Mouse (Mus musculus) splenic B cell, adult 2 months (primary cell): ENCODE results near the gene Pabpn1l.
"Not testable (repeated sequence)": the region's sequence is repeated elsewhere in the genome, so short reads cannot be mapped to it uniquely, and the experiment has no call there.

ENCODE experiments used
- DNase-seq: peaks from one replicate; pipeline ENCODE4 v3.0.0-alpha.2; 2011; ENCODE audit warnings: low read depth, low spot score
- H3K27me3 ChIP-seq: 2 replicates; pipeline ENCODE4 v1.6.1; 2012; ENCODE audit warnings: mild to moderate bottlenecking, low read length, moderate library complexity, mixed read lengths; ENCODE audit not compliant: control insufficient read depth, poor library complexity, insufficient read depth, severe bottlenecking
- H3K36me3 ChIP-seq: 2 replicates; pipeline ENCODE4 v1.6.1; 2012; ENCODE audit warnings: mild to moderate bottlenecking, low read length, moderate library complexity, mixed read lengths; ENCODE audit not compliant: control insufficient read depth, poor library complexity, insufficient read depth, severe bottlenecking

The Pabpn1l gene

DNA sequence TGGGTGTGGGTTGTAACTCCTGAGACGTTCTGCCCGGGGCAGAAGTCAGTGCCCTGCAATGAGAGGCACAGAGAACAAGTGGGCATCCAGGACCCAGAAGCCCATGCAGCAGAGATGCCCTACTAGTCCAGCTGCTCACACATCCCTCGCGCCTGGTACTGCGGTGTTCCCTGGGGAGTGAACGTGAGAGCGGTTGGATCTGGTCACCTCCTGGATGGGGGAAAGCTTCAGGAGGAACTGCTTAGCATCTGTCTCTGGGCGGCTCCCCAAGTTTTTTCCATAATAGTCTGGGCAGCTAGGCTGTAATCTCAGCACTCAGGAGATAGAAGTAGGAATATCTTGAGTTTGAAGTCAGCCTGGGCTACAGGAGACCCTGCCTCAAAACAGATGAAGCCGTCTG lies 37.6 kb downstream of the Pabpn1l start:
- no peaks in the 10 kb centered on the region for H3K36me3 ChIP-seq
- no peak for DNase-seq
- H3K27me3 ChIP-seq = no peaks in the 10 kb centered on the region

DNA sequence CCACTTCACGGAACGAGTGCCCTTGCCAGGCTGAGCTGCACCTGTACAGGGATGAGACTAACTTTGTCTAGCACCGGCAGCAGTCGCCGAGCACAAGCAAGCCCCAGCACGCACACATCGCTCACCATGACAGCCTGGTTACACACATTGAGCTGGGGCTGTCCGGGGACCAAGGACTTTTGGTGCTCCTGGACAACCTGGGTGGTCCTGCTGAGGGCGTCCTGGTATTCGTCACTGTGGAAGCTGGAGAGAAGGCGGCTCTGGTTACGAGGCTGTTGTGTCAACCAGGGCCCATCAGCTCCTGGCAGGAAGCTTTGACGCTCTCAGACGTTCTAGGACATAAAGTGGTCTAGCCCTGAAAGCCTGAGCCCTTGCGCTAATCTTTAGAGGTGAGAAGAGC lies 41.6 kb downstream of the Pabpn1l start:
- Histone ChIP-seq H3K36me3 (no peaks in the 10 kb centered on the region), H3K27me3 (no peaks in the 10 kb centered on the region)
- DNase-seq = no peak

DNA sequence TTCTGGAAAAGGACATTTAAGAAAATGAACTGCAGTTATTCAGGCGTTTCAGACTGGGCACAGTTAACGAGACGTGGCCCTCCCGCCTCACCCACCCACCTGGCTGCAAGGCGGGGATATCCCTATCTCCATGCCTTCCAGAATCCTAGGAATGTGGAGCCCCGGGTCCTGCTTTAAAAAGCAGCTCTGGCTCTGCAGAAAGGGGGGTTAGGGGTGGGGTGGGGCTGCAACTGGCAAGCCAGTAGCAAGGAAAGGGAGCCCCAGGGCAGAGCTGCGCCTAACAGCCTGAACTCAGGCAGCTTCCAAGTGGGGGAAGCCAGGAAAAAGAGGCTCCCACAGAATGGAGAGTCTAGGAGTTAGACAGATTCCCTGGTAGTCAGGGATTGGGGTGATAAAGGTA lies 43.3 kb downstream of the Pabpn1l start:
- Histone ChIP-seq H3K27me3 (no peaks in the 10 kb centered on the region), H3K36me3 (0 out of 2 replicates have a peak, but pooled peaks cover 2% of the 10 kb centered on the region)
- DNase-seq = no peak

DNA sequence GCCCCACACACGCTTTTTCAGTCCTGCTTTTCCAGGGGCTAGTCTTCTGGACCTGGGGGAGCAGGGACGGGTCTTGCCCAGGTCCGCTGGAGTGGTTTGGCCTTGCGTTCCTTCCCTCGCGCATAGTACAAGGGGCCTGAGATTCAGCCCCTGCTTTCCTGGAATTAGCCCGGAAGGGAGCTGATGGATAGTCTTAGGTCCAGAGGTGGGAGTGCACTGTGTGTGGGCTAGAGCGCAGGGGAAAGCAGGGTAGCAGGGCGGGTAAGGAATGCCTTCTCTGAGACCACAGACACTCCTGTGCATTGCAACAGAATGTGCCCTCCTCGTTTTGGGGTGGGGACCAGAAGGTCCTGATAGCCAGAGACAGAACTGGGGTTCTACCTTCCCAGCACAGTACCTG lies 45.4 kb downstream of the Pabpn1l start:
- no peak for DNase-seq
- no peaks in the 10 kb centered on the region for H3K27me3 ChIP-seq

DNA sequence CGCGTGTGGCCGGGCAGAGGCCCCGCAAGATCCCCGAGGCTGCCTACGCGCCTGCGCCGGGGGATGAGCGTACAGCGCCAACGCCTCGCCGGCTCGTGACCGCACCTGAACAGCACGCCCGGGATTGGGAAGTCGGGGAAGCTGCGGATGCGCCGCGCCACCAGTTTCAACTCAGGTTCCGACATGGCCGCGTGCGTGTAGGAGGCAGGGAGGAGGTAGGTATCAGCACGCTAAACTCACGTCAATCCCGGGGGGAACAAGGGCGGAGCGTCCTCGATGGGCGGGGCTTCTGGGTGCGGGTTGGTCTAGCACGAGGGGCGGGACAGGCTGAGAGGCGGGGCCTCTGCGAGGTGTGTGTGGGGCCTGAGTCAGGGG lies 45.9 kb downstream of the Pabpn1l start, which contains the start of gene Aprt:
Aprt (minus strand) TSS at position 262 of the 375 bp plus-strand sequence.
- no peaks in the 10 kb centered on the region for H3K27me3 ChIP-seq
- H3K36me3 ChIP-seq = peaks cover 8% of the 10 kb centered on the region; the same call in 1 of the 2 replicates
- peak; percentile 96 for DNase-seq

More for the DNA sequence above, 45.4 kb downstream of the Pabpn1l start:
- H3K36me3 ChIP-seq = 0 out of 2 replicates have a peak, but pooled peaks cover 5% of the 10 kb centered on the region

DNA sequence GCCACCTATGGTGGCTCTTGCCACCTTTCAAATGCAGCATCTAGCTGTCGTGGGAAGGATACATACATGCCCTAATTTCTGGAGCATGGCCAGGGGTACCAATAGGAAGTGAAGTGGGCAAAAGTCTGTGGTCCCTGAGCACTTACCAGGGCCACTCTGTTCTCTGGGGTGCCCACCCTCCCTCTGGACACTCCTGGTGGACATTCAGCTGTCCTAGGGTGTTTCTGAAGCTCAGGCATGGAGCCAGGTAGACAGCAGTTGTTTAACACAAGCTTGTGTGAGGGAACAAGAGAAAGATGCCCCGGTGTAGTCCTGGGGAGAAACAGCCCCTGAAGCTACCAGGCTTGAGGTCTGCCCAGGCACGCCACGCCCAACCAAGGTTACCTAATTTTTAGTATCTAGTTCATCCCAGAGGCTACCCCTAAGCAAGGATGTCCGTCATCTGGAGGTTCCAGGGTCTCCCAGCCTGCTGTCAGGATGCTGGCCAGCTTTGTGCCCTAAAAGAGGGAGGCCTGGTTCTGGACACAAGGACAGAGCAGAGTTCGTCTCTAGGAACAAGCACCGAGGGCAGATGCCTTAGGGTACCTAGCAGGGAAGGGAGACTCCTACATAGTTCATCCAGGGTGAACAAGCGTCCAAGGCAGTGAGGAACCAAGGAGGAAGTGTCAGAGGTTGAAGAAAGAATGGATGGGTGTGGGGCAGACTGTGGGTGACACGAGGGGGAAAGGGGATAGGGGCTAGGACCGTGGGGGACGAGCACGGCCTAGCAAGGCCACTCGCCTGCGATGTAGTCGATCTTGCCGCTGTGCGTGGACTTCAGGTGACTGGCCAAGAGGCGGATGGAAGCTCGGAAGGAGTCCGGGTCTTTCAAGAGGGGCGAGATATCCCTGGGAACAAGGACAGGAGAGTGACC lies 46.5 kb downstream of the Pabpn1l start:
- Histone ChIP-seq H3K27me3 (no peaks in the 10 kb centered on the region), H3K36me3 (peaks cover 9% of the 10 kb centered on the region; the same call in 1 of the 2 replicates)
- no peak for DNase-seq

DNA sequence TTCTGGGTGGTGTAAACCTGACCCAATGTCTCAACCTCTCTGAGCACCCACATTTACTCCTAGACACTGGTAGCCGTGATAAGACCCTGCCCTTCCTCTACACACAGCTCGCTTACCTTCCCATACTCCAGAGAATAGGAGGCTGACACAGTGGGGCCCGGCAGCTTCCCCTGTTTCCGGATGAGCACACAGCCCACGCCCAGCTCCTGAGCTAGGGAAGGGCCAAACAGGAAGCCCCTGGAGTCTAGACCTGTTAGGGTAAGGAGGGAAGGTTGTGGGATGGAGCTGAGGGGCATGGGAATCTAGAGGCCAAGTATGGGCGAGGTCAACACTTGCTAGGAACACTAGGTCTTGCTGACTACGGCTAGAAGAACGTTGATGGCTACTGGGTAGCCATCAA lies 47.3 kb downstream of the Pabpn1l start:
- Histone ChIP-seq H3K27me3 (no peaks in the 10 kb centered on the region), H3K36me3 (peaks cover 9% of the 10 kb centered on the region; the same call in 1 of the 2 replicates)
- DNase-seq = no peak

DNA sequence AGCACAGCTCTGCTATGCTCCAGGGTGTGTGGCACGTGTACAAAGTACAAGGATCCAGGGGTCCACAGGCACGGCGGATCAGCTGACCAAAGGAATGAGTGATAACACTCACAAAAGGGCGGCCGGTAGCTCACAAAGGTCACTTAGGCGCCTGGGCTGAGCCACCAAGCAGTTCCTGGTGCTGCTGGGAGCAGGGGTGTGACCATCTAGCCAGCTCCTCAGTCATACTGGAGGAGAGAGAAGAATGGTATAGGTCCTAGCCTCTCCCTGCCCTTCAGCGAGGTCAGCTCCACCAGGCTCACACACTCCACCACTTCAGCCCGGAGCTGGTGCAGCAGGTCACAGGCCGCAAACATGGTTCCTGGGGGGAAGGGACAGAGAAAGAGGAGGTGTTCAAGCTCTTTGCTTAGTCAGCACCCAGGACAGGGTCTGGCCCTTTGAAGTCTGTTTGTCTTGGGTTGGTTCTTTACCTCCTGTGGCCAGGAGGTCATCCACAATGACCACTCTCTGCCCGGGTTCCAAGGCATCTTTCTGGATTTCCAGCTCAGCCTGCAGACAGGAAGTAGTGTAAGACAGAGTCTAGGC lies 47.8 kb downstream of the Pabpn1l start:
- no peak for DNase-seq
- H3K27me3 ChIP-seq = no peaks in the 10 kb centered on the region
- H3K36me3 ChIP-seq = peaks cover 9% of the 10 kb centered on the region; the same call in 1 of the 2 replicates

DNA sequence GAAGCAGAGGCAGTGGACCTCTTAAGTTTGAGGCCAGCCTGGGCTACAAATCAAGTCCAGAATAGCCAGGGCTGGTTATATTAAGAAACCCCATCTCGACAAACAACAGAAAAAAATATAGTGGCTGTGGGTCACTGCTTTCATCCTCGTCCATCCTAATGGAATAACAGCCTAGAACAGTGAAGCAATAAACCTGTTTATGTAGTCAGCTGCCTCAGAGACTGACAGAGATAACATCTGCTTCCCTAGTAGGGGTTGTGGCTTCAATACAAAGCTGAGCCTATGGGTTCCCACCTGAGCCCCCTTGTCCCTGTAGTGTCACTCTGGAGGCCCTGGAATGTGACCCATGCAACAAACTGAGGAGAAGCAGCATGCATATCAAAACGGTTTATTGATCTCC lies 48.3 kb downstream of the Pabpn1l start:
- H3K27me3 ChIP-seq = no peaks in the 10 kb centered on the region
- H3K36me3 ChIP-seq = peaks cover 9% of the 10 kb centered on the region; the same call in 1 of the 2 replicates
- no peak for DNase-seq

DNA sequence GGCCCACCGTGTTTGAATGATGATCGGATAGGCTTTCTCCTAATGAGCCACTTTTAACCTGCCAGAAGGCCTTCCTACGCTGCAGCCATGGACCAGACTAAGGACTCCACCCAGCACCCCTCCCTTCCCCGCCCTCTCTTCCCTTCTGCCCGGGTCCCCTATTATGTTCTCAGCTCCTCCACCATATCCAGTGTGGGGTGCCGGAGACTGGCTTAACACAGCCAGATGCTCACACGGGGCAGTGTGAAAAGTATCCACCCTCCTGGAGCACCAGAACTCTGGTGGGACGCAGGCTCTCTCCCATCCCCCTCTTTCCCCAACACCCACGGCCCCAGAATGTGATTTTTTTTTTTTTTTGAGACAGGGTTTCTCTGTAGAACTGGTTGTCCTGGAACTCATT lies 49.0 kb downstream of the Pabpn1l start:
- Histone ChIP-seq H3K27me3 (no peaks in the 10 kb centered on the region), H3K36me3 (peaks cover 9% of the 10 kb centered on the region; the same call in 1 of the 2 replicates)
- no peak for DNase-seq

DNA sequence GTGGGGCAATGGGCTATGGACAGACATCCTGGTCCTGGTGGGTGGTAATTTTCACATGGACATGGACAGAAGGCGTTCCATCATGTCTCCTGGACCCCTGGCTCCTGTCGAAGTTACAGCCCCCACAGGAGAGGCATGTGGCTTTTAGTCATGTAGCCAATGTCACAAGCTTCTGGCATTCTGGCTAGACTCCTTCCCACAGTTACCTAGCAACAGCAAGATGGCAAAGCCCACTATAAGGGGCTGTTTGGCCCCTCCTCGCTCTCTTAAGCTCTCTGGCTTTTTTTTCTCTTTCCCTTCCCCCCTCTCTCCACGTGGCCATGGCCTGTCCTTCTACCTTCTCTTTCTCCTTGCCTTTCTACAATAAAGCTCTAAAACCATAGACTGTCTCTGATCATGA lies 49.4 kb downstream of the Pabpn1l start:
- not testable (repeated sequence) for DNase-seq, H3K36me3 ChIP-seq, H3K27me3 ChIP-seq

DNA sequence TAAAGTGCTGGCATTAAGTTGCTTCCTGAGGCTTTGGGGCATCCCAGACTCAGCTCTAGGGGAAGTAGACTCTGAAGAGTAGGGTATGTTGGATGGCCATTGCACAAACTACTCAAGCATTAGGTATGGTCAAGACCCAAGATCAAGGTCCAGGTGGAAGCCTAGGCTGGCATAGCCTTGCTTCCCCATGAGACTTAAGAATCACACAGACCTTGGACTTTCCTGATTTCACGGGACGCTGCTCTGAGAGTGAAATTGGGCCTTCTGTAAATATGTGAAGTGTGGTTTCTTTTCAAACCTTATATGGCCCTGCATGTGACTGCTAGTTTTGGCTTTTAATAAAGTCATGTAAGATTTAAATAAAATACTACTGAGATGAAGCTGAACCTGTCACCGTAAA lies 49.8 kb downstream of the Pabpn1l start:
- DNase-seq = no peak
- Histone ChIP-seq H3K36me3 (peaks cover 9% of the 10 kb centered on the region; the same call in 1 of the 2 replicates), H3K27me3 (no peaks in the 10 kb centered on the region)

DNA sequence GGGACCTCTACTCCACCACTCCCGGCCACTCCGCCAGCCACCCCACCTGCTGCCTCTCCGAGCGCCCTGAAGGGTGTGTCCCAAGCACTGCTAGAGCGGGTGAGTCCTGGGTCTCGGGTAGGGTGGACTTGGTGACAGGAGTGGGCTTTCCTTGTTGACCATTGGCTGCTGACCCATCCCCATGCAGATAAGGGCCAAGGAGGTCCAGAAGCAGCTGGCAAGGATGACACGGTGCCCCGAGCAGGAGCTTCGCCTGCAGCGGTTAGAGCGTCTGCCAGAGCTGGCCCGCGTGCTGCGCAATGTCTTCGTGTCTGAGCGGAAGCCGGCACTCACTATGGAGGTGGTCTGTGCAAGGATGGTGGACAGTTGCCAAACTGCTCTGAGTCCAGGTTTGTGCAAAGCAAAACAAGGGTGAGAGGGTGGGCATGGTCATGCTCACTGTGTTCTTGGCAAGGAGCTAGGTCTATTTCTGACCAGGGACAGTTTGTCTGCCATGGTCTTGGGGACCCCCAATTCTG lies 50.7 kb downstream of the Pabpn1l start:
- no peak for DNase-seq
- no peaks in the 10 kb centered on the region for H3K27me3 ChIP-seq
- H3K36me3 ChIP-seq = peaks cover 9% of the 10 kb centered on the region; the same call in 1 of the 2 replicates

DNA sequence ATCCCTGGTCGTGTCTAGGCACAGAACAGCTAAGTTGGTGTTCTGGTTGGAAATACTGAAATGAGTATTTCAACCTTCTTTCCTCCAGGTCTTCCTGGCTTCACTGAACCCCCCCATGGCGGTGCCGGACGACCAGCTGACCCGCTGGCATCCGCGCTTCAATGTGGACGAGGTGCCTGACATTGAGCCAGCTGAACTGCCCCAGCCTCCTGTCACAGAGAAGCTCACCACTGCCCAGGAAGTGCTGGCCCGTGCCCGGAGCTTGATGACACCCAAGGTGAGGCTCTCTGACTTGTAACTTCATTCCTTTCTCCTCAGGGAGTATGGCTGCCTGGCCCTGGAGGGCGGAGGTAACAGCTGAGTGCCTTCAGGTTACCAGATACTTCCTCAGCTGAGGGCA lies 51.4 kb downstream of the Pabpn1l start:
- H3K27me3 ChIP-seq = no peaks in the 10 kb centered on the region
- H3K36me3 ChIP-seq = peaks cover 9% of the 10 kb centered on the region; the same call in 1 of the 2 replicates
- DNase-seq = no peak

DNA sequence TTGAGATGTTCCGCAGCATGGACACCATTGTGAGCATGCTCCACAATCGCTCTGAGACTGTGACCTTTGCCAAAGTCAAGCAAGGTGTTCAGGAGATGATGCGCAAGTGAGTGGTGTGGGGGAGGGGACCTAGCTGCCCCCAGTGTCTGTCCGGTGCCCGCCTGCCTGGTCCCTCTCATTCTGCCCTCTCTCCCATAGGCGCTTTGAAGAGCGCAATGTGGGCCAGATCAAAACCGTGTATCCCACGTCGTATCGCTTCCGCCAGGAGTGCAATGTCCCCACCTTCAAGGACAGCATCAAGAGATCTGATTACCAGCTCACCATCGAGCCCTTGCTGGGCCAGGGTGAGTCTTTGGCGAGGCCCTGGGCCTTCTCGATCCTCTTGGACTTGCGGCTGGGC lies 52.5 kb downstream of the Pabpn1l start:
- DNase-seq = no peak
- no peaks in the 10 kb centered on the region for H3K27me3 ChIP-seq
- peaks cover 9% of the 10 kb centered on the region; the same call in 1 of the 2 replicates for H3K36me3 ChIP-seq
